Mouse (Mus musculus) MEL (cell line): ENCODE results near the gene Ankrd16.

Experiments
- BHLHE40 ChIP-seq: IDR thresholded peaks from 2 replicates; pipeline ENCODE4 v1.6.1; 2012; ENCODE audit warnings: low read depth, mild to moderate bottlenecking, inconsistent platforms, low read length, improper control_type of control experiment, borderline replicate concordance
- CHD2 ChIP-seq: IDR thresholded peaks from 2 replicates; pipeline ENCODE4 v1.6.1; 2011; ENCODE audit warnings: low read length, improper control_type of control experiment
- CTCF ChIP-seq, 3 experiments: IDR thresholded peaks in 2 of 3; conservative IDR thresholded peaks in 1 of 3; 2 replicates each; pipeline ENCODE4 v1.5.1; 2011 to 2012; ENCODE audit warnings: low read length in 3 of 3, low read depth in 2 of 3, mild to moderate bottlenecking in 2 of 3, improper control_type of control experiment in 1 of 3, inconsistent platforms in 1 of 3, mixed read lengths in 1 of 3, moderate library complexity in 1 of 3; ENCODE audit not compliant: control insufficient read depth in 1 of 3, insufficient read depth in 1 of 3, poor library complexity in 1 of 3, severe bottlenecking in 1 of 3
- EP300 ChIP-seq, 2 experiments: IDR thresholded peaks; 2 replicates each; pipeline ENCODE4 v1.6.1; 2011; ENCODE audit warnings: improper control_type of control experiment in 2 of 2, low read length in 2 of 2, low read depth in 1 of 2, mild to moderate bottlenecking in 1 of 2
- GABPA ChIP-seq: IDR thresholded peaks from 2 replicates; pipeline ENCODE4 v1.6.1; 2012; ENCODE audit warnings: low read depth, mild to moderate bottlenecking, inconsistent platforms, low read length, improper control_type of control experiment, moderate library complexity
- MAFK ChIP-seq: IDR thresholded peaks from 2 replicates; pipeline ENCODE4 v1.6.1; 2011; ENCODE audit warnings: low read depth, mild to moderate bottlenecking, low read length, improper control_type of control experiment, borderline replicate concordance
- MXI1 ChIP-seq: IDR thresholded peaks from 2 replicates; pipeline ENCODE4 v1.6.1; 2011; ENCODE audit warnings: mild to moderate bottlenecking, low read depth, low read length, improper control_type of control experiment
- NRF1 ChIP-seq: IDR thresholded peaks from 2 replicates; pipeline ENCODE4 v1.6.1; 2014; ENCODE audit warnings: low read depth, mild to moderate bottlenecking, inconsistent platforms, low read length, improper control_type of control experiment, moderate library complexity; ENCODE audit not compliant: poor library complexity, insufficient read depth, severe bottlenecking
- POLR2A ChIP-seq, 2 experiments: IDR thresholded peaks; 2 replicates each; pipeline ENCODE4 v1.6.1; 2011 to 2012; ENCODE audit warnings: low read length in 2 of 2, mild to moderate bottlenecking in 2 of 2, control low read depth in 1 of 2, improper control_type of control experiment in 1 of 2, low read depth in 1 of 2, moderate library complexity in 1 of 2; ENCODE audit not compliant: control insufficient read depth in 1 of 2, insufficient read depth in 1 of 2, poor library complexity in 1 of 2
- POLR2AphosphoS5 ChIP-seq: IDR thresholded peaks from 2 replicates; pipeline ENCODE4 v1.6.1; 2012; ENCODE audit warnings: low read depth, borderline replicate concordance, mild to moderate bottlenecking, inconsistent platforms, low read length, moderate library complexity, mixed read lengths
- TBP ChIP-seq: IDR thresholded peaks from 2 replicates; pipeline ENCODE4 v1.8.0; 2011; ENCODE audit warnings: low read depth, low read length, improper control_type of control experiment
- USF1 ChIP-seq: IDR thresholded peaks from 2 replicates; pipeline ENCODE4 v1.6.1; 2014; ENCODE audit warnings: low read depth, mild to moderate bottlenecking, inconsistent platforms, low read length, improper control_type of control experiment, moderate library complexity

DNA sequence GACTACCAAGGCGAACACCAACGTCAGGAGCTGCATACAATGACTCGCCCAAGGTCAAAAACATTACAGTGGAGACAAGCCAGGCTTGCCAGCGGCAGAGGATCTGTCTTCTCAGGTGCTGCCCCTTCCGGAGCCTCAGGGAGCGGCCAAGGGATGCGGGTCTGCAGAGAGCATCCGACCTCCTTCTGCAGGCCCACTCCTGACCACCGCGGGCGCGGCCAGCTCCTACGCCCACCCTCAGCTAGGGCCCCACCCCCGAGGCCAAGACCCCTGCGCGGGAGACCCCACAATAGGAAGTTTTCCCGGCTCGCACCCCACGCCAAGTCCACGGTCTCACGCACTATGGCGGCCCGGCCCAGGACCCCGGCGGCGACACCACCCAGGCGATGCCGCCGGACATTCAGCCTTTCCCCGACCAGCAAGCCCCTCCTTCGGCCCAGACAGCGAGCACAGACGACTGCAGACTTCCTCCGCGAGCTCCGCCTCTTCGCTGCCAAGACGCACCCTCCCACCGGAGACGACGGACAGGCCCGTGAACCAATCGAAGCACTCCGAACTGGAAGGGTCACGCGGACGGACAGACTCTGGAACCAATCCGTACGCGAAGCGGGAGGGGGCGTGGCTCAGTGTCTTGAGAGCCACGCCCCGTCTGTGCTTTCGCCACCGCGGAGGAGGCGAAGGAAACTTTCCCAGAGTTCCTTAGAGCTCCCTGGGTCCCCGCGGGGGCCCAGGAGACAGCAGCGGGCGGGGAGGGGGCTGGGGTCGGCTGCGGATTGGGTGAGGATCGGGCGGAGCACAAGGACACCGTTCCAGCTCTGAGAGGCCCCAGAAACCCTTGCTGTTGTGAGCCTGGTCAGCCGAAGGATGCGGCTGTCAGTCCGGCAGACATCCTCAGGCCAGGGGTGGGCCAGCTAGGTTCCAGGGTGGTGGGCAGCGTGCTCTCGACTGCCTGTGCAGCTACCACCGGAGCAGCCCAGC, at the start of gene Ankrd16, which contains the start of gene Fbh1:
- TF ChIP-seq MAFK (no peak), CTCF (IDR thresholded peaks at IDR 0.05 in 2 of 3, conservative IDR thresholded peaks at IDR 0.05 in 1 of 3; ENCODE audit: control insufficient read depth in 1 of 3, insufficient read depth in 1 of 3, low read depth in 2 of 3, low read length in 3 of 3, poor library complexity in 1 of 3, severe bottlenecking in 1 of 3) (no peak), POLR2A (IDR thresholded peaks at IDR 0.05; ENCODE audit: control insufficient read depth in 1 of 2, insufficient read depth in 1 of 2, low read depth in 1 of 2, low read length in 2 of 2, poor library complexity in 1 of 2) (peak; percentile 5 to 69; a peak in 2 of 4 replicates), GABPA (no peak), CHD2 (peak; percentile 89), EP300 (IDR thresholded peaks at IDR 0.05; ENCODE audit: low read depth in 1 of 2, low read length in 2 of 2) (no peak), TBP (peak; percentile 75; the same call in 1 of the 2 replicates), USF1 (peak; percentile 68), POLR2AphosphoS5 (no peak), BHLHE40 (no peak), MXI1 (peak; percentile 10; the same call in 1 of the 2 replicates), NRF1 (no peak)
